Mouse (Mus musculus) forebrain, embryonic 15.5 days (tissue): Measurements from ENCODE around the gene Ddx1. TPM values are rescaled to one million over a fixed set of nuclear protein-coding genes. Genes with fewer than 3 reads are reported as not detected.

ENCODE experiments used
- ATAC-seq: fragments of 200-750 bp; cut with Nextera tagmentation; replicated peaks from 2 replicates; pipeline ENCODE4 v1.8.0; 2017; ENCODE audit warnings: mild to moderate bottlenecking, moderate TSS enrichment, moderate library complexity
- H3K27ac ChIP-seq: fragments of 300-500 bp; sonication (generic); replicated peaks from 2 replicates; pipeline ENCODE4 v1.5.1; 2015; ENCODE audit warnings: mild to moderate bottlenecking, inconsistent platforms
- H3K27me3 ChIP-seq: fragments of 300-500 bp; sonication (generic); 2 replicates; pipeline ENCODE4 v1.6.1; 2015; ENCODE audit warnings: inconsistent platforms
- H3K36me3 ChIP-seq: fragments of 300-500 bp; sonication (generic); 2 replicates; pipeline ENCODE4 v1.6.1; 2015; ENCODE audit warnings: mild to moderate bottlenecking, inconsistent platforms
- H3K4me1 ChIP-seq: fragments of 300-500 bp; sonication (generic); 2 replicates; pipeline ENCODE4 v1.6.1; 2015; ENCODE audit warnings: inconsistent platforms
- H3K4me2 ChIP-seq: fragments of 300-500 bp; sonication (generic); replicated peaks from 2 replicates; pipeline ENCODE4 v1.6.1; 2015; ENCODE audit warnings: mild to moderate bottlenecking, inconsistent platforms
- H3K4me3 ChIP-seq: fragments of 300-500 bp; sonication (generic); 2 replicates; pipeline ENCODE4 v1.5.1; 2015; ENCODE audit warnings: mild to moderate bottlenecking, inconsistent platforms
- H3K9ac ChIP-seq: fragments of 300-500 bp; sonication (generic); replicated peaks from 2 replicates; pipeline ENCODE4 v1.6.1; 2015; ENCODE audit warnings: mild to moderate bottlenecking, inconsistent platforms
- H3K9me3 ChIP-seq: fragments of 300-500 bp; sonication (generic); 2 replicates; pipeline ENCODE4 v1.6.1; 2016; ENCODE audit warnings: inconsistent platforms
- WGBS: fragments of 180-500 bp; shearing (Covaris S2); methylation state at CpG from one replicate; pipeline ENCODE4 v1.1.7; 2015; ENCODE audit warnings: mixed read lengths; 5-methylcytosine and 5-hydroxymethylcytosine counted together
- polyA plus RNA-seq: library from polyadenylated mRNA; unstranded; fragments of >200 nt; fragmentation: Nextera tagmentation; extraction: Ambion mirVana; gene quantifications from 2 replicates; pipeline ENCODE4 v1.2.1, GENCODE M21; 2015

Ddx1 gene
- polyA plus RNA-seq, 1 experiment from 2014 or later, result 153 TPM

- H3K4me3 ChIP-seq, result no peak overlapping the region
- no peak overlapping the region for H3K4me2 ChIP-seq
- no peak for ATAC-seq
- H3K4me1 ChIP-seq, result peaks cover 8% of the 10 kb centered on the region
- H3K9me3 ChIP-seq, result no peaks in the 10 kb centered on the region
- no peak overlapping the region for H3K27ac ChIP-seq
- H3K9ac ChIP-seq, result no peak overlapping the region
- no peaks in the 10 kb centered on the region for H3K27me3 ChIP-seq
- H3K36me3 ChIP-seq, result no peaks in the 10 kb centered on the region
- WGBS, result 82% methylated on average over 6 of the region's 6 CpGs
Observed at GRCm38 (mm10) chr12:13177606-13178005, 71.4 kb downstream of the Ddx1 start.

DNA sequence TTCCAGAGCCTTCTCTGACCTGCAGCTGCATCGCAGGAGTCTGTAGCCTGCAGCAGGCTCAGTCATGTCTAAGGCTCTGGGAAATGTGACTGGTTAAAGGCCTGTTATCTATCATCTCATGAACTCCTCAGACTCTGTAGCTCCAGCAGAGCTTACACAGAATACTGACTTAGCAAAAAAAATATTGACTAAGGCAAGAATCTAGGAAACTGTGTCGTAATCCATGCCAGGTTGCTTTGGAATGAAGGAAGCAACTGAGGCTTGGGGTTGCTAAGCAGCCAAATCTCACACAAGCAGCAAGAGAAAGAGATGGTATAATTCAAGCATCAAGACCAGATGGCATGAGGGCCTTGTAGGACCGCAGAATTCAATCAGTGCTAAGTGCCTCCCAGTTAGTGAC is 72.1 kb downstream of the Ddx1 start:
- Histone ChIP-seq H3K9ac (no peak overlapping the region), H3K27ac (no peak overlapping the region), H3K9me3 (no peaks in the 10 kb centered on the region), H3K4me2 (no peak overlapping the region), H3K4me3 (no peak overlapping the region), H3K4me1 (peaks cover 8% of the 10 kb centered on the region), H3K27me3 (no peaks in the 10 kb centered on the region), H3K36me3 (no peaks in the 10 kb centered on the region)
- no peak for ATAC-seq
- WGBS, result 68% methylated on average over 3 of the region's 3 CpGs

- no peaks in the 10 kb centered on the region for H3K9me3 ChIP-seq
- H3K4me1 ChIP-seq, result peaks cover 8% of the 10 kb centered on the region
- no peak for ATAC-seq
- H3K27ac ChIP-seq, result no peak overlapping the region
- no peak overlapping the region for H3K4me3 ChIP-seq
- no peak overlapping the region for H3K4me2 ChIP-seq
- no peaks in the 10 kb centered on the region for H3K36me3 ChIP-seq
- no peak overlapping the region for H3K9ac ChIP-seq
- WGBS, result 40% methylated on average over 2 of the region's 2 CpGs
- H3K27me3 ChIP-seq, result no peaks in the 10 kb centered on the region
Observed at GRCm38 (mm10) chr12:13176136-13176535, 72.9 kb downstream of the Ddx1 start.

DNA sequence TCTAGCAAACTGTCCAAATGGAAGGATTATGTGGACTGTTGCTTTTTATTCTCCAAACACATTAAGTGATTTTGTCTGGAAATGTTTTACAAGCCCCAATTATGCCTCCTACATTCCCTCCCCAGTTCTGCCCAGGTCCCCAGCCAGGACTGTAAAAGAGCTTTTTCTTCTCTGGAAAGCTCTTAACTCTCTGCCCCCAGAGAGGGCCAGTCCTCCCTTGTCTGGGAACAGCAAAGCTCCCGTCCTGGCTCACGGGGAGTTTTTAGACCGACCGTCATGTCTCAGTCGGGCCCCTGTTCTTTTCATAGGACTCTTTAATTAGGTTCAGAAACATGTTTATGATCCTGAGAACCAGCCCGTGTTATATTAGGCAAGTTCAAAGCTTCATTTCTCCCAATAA is 75.0 kb downstream of the Ddx1 start:
- no peaks in the 10 kb centered on the region for H3K27me3 ChIP-seq
- H3K4me1 ChIP-seq, result no peaks in the 10 kb centered on the region
- no peak for ATAC-seq
- WGBS, result 41% methylated on average over 6 of the region's 6 CpGs
- no peak overlapping the region for H3K27ac ChIP-seq
- no peak overlapping the region for H3K4me3 ChIP-seq
- no peak overlapping the region for H3K4me2 ChIP-seq
- no peak overlapping the region for H3K9ac ChIP-seq
- no peaks in the 10 kb centered on the region for H3K36me3 ChIP-seq
- no peaks in the 10 kb centered on the region for H3K9me3 ChIP-seq

- no peak for ATAC-seq
- Histone ChIP-seq H3K4me3 (no peak overlapping the region), H3K4me1 (no peaks in the 10 kb centered on the region), H3K9ac (no peak overlapping the region), H3K27ac (no peak overlapping the region), H3K36me3 (no peaks in the 10 kb centered on the region), H3K4me2 (no peak overlapping the region), H3K27me3 (no peaks in the 10 kb centered on the region), H3K9me3 (no peaks in the 10 kb centered on the region)
- WGBS, result 51% methylated on average over 1 of the region's 1 CpGs
Observed at GRCm38 (mm10) chr12:13168073-13168472, 80.9 kb downstream of the Ddx1 start.

GRCm38 (mm10) chr12:13167116-13167515 is 81.9 kb downstream of the Ddx1 start:
- H3K9ac ChIP-seq, result no peak overlapping the region
- H3K4me2 ChIP-seq, result no peak overlapping the region
- H3K4me1 ChIP-seq, result no peaks in the 10 kb centered on the region
- no peaks in the 10 kb centered on the region for H3K27me3 ChIP-seq
- no peaks in the 10 kb centered on the region for H3K9me3 ChIP-seq
- ATAC-seq, result no peak
- H3K36me3 ChIP-seq, result no peaks in the 10 kb centered on the region
- WGBS, result 76% methylated on average over 5 of the region's 5 CpGs
- no peak overlapping the region for H3K4me3 ChIP-seq
- H3K27ac ChIP-seq, result no peak overlapping the region

Other genes with a start within 250 kb of the Ddx1 start
- 11.3 and 11.8 TPM in 2 replicates for gene Nbas, start 19.9 kb upstream of the Ddx1 start, polyA plus RNA-seq